Mouse (Mus musculus) midbrain, embryonic 15.5 days (tissue): ENCODE measurements around the gene Scrg1. TPM values are rescaled to one million over a fixed set of nuclear protein-coding genes. Genes with fewer than 3 reads are reported as not detected.
A peak's percentile ranks its signal among the peaks of the same experiment; 100 is the strongest.
"Not testable (repeated sequence)": the region's sequence is repeated elsewhere in the genome, so short reads cannot be mapped to it uniquely, and the experiment has no call there.

Experiments used
- ATAC-seq: fragments of 200-750 bp; cut with Nextera tagmentation; replicated peaks from 2 replicates; pipeline ENCODE4 v1.8.0; 2017; ENCODE audit warnings: moderate TSS enrichment
- H3K27ac ChIP-seq: fragments of 300-500 bp; sonication (generic); 2 replicates; pipeline ENCODE4 v1.5.1; 2015; ENCODE audit warnings: mild to moderate bottlenecking, inconsistent platforms
- H3K27me3 ChIP-seq: fragments of 300-500 bp; sonication (generic); replicated peaks from 2 replicates; pipeline ENCODE4 v1.6.1; 2015; ENCODE audit warnings: inconsistent platforms
- H3K36me3 ChIP-seq: fragments of 300-500 bp; sonication (generic); replicated peaks from 2 replicates; pipeline ENCODE4 v1.6.1; 2015; ENCODE audit warnings: inconsistent platforms
- H3K4me1 ChIP-seq: fragments of 300-500 bp; sonication (generic); 2 replicates; pipeline ENCODE4 v1.6.1; 2015; ENCODE audit warnings: inconsistent platforms
- H3K4me2 ChIP-seq: fragments of 300-500 bp; sonication (generic); 2 replicates; pipeline ENCODE4 v1.6.1; 2015; ENCODE audit warnings: inconsistent platforms, mild to moderate bottlenecking, moderate library complexity
- H3K4me3 ChIP-seq: fragments of 300-500 bp; sonication (generic); 2 replicates; pipeline ENCODE4 v1.5.1; 2015; ENCODE audit warnings: mild to moderate bottlenecking, inconsistent platforms
- H3K9ac ChIP-seq: fragments of 300-500 bp; sonication (generic); 2 replicates; pipeline ENCODE4 v1.6.1; 2015; ENCODE audit warnings: mild to moderate bottlenecking, inconsistent platforms
- H3K9me3 ChIP-seq: fragments of 300-500 bp; sonication (generic); 2 replicates; pipeline ENCODE4 v1.6.1; 2016; ENCODE audit warnings: inconsistent platforms
- WGBS: fragments of 180-500 bp; shearing (Covaris S2); methylation state at CpG from one replicate; pipeline ENCODE4 v1.1.7; 2015; ENCODE audit warnings: mixed read lengths; 5-methylcytosine and 5-hydroxymethylcytosine counted together
- polyA plus RNA-seq: library from polyadenylated mRNA; unstranded; fragments of >200 nt; fragmentation: Nextera tagmentation; extraction: Ambion mirVana; gene quantifications from 2 replicates; pipeline ENCODE4 v1.2.1, GENCODE M21; 2015

Scrg1 gene
- polyA plus RNA-seq, 1 experiment from 2014 or later: 8.5 TPM

DNA sequence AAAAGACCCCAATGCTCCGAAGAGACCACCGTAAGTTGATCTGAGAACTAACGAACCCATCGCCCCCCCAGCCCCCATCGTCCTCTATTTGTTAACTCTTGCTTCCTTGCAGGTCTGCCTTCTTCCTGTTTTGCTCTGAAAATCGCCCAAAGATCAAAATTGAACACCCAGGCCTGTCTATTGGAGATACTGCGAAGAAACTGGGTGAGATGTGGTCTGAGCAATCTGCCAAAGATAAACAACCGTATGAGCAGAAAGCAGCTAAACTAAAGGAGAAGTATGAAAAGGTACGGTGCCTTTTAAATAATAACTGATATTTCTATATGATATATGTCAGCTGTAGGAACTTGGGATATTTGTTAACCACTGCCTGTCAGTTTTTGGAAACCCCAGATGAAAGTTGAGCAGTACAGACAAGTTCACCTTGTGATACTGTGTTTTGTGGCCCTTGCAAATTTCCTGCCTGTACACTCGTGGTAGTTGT is 57.5 kb downstream of the Scrg1 start:
- not testable (repeated sequence) for H3K4me1 ChIP-seq, H3K36me3 ChIP-seq, H3K9me3 ChIP-seq, ATAC-seq, H3K27me3 ChIP-seq, H3K9ac ChIP-seq, H3K27ac ChIP-seq
- 19% methylated on average over 10 of the region's 10 CpGs for WGBS
- Histone ChIP-seq H3K4me3 (peak overlapping the region; percentile 94), H3K4me2 (peak overlapping the region; percentile 93)

DNA sequence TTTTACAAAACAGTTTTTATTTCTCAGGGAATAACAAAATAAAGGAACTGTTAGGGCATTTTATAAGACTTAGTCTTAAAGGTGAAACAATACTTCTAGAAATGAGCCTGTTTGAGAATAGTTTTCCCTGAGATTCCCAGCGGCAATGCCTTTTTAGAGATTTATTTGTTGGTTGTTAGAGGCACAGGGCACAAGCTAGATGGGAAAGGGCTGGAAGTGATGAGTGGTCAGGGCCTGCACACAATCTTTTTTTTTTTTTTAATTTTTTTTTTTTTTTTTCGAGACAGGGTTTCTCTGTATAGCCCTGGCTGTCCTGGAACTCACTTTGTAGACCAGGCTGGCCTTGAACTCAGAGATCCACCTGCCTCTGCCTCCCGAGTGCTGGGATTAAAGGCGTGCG is 61.0 kb downstream of the Scrg1 start:
- H3K36me3 ChIP-seq, H3K9me3 ChIP-seq, H3K4me2 ChIP-seq, H3K27ac ChIP-seq, H3K4me1 ChIP-seq, H3K4me3 ChIP-seq, H3K27me3 ChIP-seq, ATAC-seq, H3K9ac ChIP-seq: not testable (repeated sequence)
- 96% methylated on average over 4 of the region's 5 CpGs for WGBS

DNA sequence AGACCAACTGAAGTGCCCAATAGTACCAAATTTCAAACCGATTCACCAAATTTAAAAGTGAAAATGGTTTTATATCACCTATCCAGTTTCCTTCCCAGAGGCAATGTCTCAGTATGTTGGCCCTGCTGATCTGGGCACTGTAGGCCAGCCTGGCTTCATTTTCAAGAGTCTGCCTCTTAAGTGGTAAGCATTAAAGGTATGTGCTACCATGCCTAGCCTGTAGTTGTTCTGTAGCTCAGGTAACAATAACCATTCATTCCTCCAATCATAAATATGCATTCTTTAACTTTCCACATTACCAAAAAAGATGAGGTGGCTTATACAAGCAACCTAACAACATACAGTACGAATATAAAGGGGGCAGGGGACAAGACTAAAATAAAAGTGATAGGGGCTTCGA is 62.0 kb downstream of the Scrg1 start:
- H3K4me2 ChIP-seq: no peak overlapping the region
- H3K4me3 ChIP-seq: no peak overlapping the region
- H3K9me3 ChIP-seq: no peaks in the 10 kb centered on the region
- no peak overlapping the region for H3K9ac ChIP-seq
- H3K4me1 ChIP-seq: no peaks in the 10 kb centered on the region
- H3K27me3 ChIP-seq: no peaks in the 10 kb centered on the region
- H3K36me3 ChIP-seq: no peaks in the 10 kb centered on the region
- no peak overlapping the region for H3K27ac ChIP-seq
- 95% methylated on average over 3 of the region's 3 CpGs for WGBS
- no peak for ATAC-seq

DNA sequence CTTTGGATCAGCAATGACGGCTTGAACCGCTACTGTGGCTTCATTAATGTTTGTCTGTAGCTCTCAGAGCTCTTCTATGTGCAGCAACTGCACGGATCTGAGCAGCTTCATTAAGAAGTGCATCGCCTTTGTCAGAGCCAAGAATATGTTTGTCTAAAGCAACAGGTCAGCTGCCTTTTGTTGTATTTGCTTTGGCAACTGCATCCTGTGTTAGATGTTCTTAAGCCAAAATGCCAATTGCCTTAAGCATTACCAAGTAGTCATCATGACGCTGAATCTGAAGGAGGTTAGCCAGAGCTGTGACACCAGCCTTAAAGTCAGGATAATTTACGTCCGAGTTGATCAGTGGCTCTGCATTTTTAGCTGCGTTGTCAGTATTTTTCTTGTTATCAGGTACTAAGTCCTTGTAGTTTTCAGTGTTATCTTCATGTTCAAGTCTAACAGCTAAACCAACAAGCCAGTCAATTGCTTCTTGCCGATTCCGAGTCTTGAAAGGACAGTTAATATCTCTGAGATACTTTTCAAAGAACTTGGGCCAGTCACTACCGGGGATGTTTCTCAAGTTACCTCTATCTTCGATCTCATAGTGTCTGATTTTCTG is 64.6 kb downstream of the Scrg1 start:
- WGBS: 88% methylated on average over 12 of the region's 12 CpGs
- H3K4me1 ChIP-seq: no peaks in the 10 kb centered on the region
- H3K27ac ChIP-seq: no peak overlapping the region
- H3K9me3 ChIP-seq: no peaks in the 10 kb centered on the region
- H3K9ac ChIP-seq: no peak overlapping the region
- no peaks in the 10 kb centered on the region for H3K36me3 ChIP-seq
- ATAC-seq: no peak
- no peak overlapping the region for H3K4me2 ChIP-seq
- H3K4me3 ChIP-seq: no peak overlapping the region
- H3K27me3 ChIP-seq: no peaks in the 10 kb centered on the region

Other genes starting within 250 kb of the Scrg1 start
- gene Hand2, start 134.9 kb upstream of the Scrg1 start, polyA plus RNA-seq: not detected in 2 replicates
- gene Sap30, start 31.9 kb downstream of the Scrg1 start, polyA plus RNA-seq: 32.6 and 33.4 TPM in 2 replicates
- 46.1 and 61.2 TPM in 2 replicates for gene Hmgb2, start 56.0 kb downstream of the Scrg1 start, polyA plus RNA-seq
- 8.9 and 9.7 TPM in 2 replicates for gene Galnt7, start 197.1 kb downstream of the Scrg1 start, polyA plus RNA-seq